Mouse (Mus musculus): Measurements from ENCODE around the gene Wnt10a.
A peak's percentile ranks its signal among the peaks of the same experiment; 100 is the strongest.

Gene Wnt10a

GRCm38 (mm10) chr1:74791249-74791648 lies at the start of gene Wnt10a:
Gene Wnt10a, plus strand, starts transcription at chr1:74791516.
- no peak for DNase-seq

GRCm38 (mm10) chr1:74747335-74747734 lies 44.0 kb upstream of the Wnt10a start:
- no peak for DNase-seq

DNA sequence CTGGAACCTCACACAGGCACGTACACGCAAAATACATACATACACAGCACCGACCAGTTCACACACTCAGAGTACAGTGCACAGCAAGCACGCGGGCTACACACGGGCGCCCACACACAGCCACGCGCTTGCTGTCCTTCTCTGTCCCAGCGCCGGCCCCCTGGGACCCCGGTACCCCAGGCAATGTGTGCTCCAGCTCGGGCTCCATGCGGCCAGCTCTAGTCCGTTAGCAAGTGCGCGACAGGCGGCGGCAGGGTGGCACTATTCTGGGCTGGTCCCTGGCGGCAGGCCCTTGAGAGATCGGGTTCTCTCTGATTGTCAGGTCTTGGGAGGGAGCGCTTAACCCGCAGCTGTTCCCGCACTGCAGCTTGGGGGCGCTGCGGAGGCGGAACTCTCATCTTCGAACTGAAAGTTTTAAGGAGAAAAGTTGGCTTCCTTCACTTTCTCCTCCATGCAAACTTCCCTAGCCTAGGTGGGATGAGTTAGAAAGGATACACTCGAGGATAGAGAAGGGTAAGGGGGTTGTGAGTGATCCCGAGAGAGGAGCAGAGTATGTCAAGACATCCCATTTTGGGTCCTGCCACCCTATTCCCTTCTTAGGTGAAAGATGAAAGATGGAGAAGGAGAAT lies 42.6 kb upstream of the Wnt10a start, which contains the start of gene Prkag3:
Prkag3 (minus strand) TSS at position 579 of the 629 bp plus-strand sequence.
- peak; percentile 80 for DNase-seq

GRCm38 (mm10) chr1:74749301-74749700 lies 42.0 kb upstream of the Wnt10a start:
- no peak for DNase-seq

- DNase-seq, result no peak
Observed at GRCm38 (mm10) chr1:74750683-74751082, 40.6 kb upstream of the Wnt10a start.

GRCm38 (mm10) chr1:74752150-74752549 lies 39.2 kb upstream of the Wnt10a start:
- DNase-seq, result no peak

- no peak for DNase-seq
Observed at GRCm38 (mm10) chr1:74752833-74753232, 38.5 kb upstream of the Wnt10a start.

DNA sequence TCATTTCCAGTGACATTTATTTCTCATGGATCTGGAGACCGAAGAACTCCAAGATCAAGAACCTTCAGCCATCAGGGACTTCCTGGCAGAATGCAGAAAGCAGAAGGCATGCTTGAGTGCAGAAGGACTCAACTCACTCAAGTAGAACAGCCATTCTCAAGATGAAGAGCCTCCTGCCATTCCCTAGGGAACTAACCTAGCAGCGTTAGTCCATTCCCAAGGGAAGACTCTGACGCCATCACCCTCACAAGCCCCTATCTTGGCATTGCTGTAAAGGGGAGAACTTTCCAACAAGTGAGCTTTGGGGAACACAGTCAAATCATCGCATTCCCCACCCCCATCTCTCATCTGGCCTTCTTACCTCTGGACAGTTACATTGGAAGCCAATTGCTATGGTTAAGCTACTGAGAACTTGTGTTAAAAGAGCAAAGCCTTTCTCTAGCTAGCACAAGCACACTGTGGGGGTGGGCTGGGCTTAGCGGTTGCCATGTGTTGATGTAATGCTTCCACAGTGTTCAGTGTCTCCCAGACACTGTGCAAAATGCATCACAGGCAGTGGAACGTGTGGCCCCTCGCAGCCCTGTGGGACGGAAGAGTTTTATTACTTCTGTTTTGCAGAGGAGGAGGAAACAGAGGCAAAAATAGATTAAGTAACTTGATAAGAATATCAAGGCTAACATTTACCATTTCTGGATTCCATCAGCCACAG lies 37.9 kb upstream of the Wnt10a start:
- no peak for DNase-seq

- DNase-seq, result peak; percentile 51
Observed at GRCm38 (mm10) chr1:74754175-74754785, 37.0 kb upstream of the Wnt10a start.

- DNase-seq, result no peak
Observed at GRCm38 (mm10) chr1:74759773-74760172, 31.5 kb upstream of the Wnt10a start.

- DNase-seq, result peak; percentile 85
Observed at GRCm38 (mm10) chr1:74763081-74763480, 28.2 kb upstream of the Wnt10a start.

- no peak for DNase-seq
Observed at GRCm38 (mm10) chr1:74770727-74771466, 20.4 kb upstream of the Wnt10a start.

DNA sequence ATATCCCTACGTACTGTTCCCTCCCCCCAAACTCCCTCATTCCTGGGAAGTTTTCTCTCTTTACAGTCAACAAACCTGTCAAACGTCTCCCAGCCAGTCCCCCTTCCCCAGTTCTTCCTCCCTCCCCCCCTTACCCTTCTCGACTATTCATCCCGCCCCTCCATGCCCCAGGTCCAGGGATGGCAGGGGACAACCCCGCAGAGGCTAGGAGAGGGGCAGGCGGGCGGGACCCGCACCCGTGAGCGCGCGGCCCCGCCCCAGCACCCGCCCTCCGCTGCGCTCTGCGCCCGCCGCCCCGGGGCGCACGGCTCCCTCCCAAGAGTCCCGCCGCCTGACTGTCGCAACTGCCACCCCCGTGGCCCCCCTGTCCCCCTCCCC lies 19.9 kb upstream of the Wnt10a start:
- no peak for DNase-seq

DNA sequence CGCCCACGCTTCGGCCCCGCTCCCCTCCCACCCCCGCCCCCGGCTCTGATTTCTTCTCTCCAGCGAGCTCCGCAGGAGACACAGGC lies 19.6 kb upstream of the Wnt10a start, which contains the start of gene Wnt6:
Wnt6 (plus strand) TSS at position 48 of the 86 bp plus-strand sequence.
- no peak for DNase-seq

- peak; percentile 51 for DNase-seq
Observed at GRCm38 (mm10) chr1:74771931-74772620, 19.2 kb upstream of the Wnt10a start.

- DNase-seq, result peak; percentile 68
Observed at GRCm38 (mm10) chr1:74773136-74773535, 18.2 kb upstream of the Wnt10a start.

DNA sequence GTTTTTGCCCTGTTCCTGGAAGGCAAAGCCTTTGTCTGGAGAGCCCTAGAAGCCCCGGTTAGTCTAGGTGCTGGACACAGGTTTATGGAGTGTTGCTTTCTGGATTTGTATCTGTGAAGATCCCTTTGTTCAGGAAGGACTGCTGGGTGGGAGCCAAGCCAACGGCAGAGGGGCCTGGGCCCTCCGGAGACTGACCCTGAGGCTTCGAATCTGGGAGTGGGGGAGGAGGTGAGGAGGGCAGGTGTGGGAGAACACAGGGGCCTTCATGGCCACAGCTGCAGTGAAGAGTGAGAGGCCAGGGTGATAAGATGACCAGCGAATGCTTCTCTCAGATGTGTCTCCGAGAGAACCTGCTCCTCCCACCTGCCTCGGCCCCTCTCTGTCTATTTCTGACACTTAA lies 17.3 kb upstream of the Wnt10a start:
- no peak for DNase-seq

- DNase-seq, result peak; percentile 58
Observed at GRCm38 (mm10) chr1:74775816-74776215, 15.5 kb upstream of the Wnt10a start.

DNA sequence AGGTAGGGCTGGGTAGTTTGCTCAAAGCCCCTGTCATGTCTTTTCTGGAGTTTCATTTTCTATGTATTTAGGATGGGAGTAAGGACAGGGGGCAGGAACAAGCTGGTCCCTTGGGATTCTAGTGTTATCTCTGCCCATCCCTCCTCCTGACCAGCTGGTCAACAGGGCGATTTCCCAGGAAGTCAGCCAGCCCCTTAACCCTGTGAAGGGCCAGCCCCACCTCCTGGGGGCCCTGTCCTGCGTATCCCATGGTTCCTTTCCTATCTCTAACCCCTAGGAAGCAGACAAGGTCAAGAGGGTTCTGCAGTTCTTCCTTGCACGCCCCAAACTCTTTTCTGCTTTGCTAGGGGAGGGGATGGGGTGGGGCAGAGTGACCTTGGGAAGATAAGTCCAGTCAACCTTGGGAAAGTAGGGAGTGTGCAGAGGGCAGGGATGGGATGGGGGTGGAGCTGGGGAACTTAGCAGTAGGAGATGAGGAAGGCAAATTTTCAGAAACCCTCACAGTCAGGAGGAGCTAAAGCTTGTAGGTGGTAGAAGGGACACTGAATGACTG lies 12.3 kb upstream of the Wnt10a start:
- DNase-seq, result no peak

DNA sequence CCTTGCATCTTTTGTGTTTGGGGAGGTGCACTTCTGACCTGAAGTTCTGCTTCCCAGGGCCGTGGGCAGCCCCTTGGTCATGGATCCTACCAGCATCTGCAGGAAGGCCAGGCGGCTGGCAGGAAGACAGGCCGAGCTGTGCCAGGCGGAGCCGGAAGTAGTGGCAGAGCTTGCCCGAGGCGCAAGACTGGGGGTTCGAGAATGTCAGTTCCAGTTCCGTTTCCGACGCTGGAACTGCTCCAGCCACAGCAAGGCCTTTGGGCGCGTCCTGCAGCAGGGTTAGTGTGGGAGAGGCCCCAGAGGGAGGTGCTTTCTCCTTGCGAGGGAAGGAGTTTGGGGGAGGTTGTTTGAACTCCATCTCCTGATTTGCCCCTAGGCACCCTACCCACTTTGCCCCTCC lies 9.3 kb upstream of the Wnt10a start:
- no peak for DNase-seq

GRCm38 (mm10) chr1:74783554-74783953 lies 7.8 kb upstream of the Wnt10a start:
- no peak for DNase-seq

DNA sequence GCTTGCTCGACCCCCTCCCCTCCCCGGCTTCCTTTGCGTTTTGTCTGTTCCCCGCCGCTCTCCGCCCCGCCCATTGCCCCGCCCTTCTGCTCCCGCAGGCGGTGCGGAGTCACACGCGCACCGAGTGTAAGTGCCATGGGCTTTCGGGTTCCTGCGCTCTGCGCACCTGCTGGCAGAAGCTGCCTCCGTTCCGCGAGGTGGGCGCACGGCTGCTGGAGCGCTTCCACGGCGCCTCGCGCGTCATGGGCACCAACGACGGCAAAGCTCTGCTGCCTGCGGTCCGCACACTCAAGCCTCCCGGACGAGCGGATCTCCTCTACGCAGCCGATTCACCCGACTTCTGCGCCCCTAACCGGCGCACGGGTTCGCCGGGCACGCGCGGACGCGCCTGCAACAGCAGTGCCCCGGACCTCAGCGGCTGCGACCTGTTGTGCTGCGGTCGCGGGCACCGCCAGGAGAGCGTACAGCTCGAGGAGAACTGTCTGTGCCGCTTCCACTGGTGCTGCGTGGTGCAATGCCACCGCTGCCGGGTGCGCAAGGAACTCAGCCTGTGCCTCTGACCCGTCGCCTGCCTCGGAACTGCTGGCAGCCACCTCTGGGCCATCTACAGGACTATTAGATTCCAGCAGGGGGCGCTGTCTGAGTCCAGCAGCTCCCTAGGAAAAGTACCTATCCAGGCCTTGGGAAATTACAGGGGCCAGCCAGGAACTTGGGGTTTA lies 7.1 kb upstream of the Wnt10a start:
- DNase-seq, result peak; percentile 54

All from thymus, postnatal 4 days (tissue).